Mouse (Mus musculus) brain, embryonic 14.5 days (tissue): ENCODE measurements around the gene Asb10. TPM values are rescaled to one million over a fixed set of nuclear protein-coding genes. Genes with fewer than 3 reads are reported as not detected.
"Not testable (repeated sequence)": the region's sequence is repeated elsewhere in the genome, so short reads cannot be mapped to it uniquely, and the experiment has no call there.

Source experiments
- DNase-seq: peaks from one replicate; pipeline ENCODE4 v3.0.0-alpha.2; 2011; ENCODE audit warnings: low read depth
- CTCF ChIP-seq: fragments of 200-500 bp; IDR thresholded peaks from 2 replicates; pipeline ENCODE4 v1.5.1; 2012; ENCODE audit warnings: inconsistent platforms, mild to moderate bottlenecking, moderate library complexity, borderline replicate concordance; ENCODE audit not compliant: insufficient read depth, insufficient read length; ENCODE audit errors: extremely low read depth
- POLR2A ChIP-seq: fragments of 200-500 bp; IDR thresholded peaks from 2 replicates; pipeline ENCODE4 v1.6.1; 2012; ENCODE audit warnings: mild to moderate bottlenecking, inconsistent platforms, borderline replicate concordance; ENCODE audit not compliant: poor library complexity, insufficient read depth, insufficient read length, severe bottlenecking; ENCODE audit errors: extremely low read depth
- polyA plus RNA-seq: library from polyadenylated mRNA; depleted of rRNA; stranded (reverse); fragments of >200 nt; gene quantifications from 2 replicates; pipeline ENCODE4 v1.2.3, GENCODE M21; 2012

Gene Asb10
- polyA plus RNA-seq, 1 experiment = 0.33 TPM

DNA sequence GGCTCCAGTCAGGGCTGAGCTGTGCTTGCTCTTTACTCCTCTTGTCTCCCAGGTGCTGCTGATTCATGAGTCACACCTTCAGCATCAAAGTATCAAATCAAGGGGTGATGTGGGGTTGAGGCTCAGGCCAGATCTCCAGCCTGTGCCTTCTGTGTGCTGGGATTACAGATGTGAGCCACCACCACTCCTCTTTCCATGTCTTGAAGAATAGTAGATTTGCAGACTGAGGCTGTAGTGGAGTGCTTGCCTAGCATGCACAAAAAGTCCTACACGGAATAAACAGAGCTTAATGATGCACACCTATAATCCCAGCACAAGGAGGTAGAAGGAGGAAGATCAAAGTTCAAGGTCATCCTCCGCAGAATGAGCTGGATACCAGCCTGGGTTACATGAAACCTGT, 15.9 kb upstream of the Asb10 start, which contains the start of gene 4931409K22Rik:
TSS of gene 4931409K22Rik (minus strand) at position 101 of the 400 bp plus-strand sequence.
- no peak for DNase-seq
- no peak for TF ChIP-seq POLR2A
- TF ChIP-seq CTCF = no peak

DNA sequence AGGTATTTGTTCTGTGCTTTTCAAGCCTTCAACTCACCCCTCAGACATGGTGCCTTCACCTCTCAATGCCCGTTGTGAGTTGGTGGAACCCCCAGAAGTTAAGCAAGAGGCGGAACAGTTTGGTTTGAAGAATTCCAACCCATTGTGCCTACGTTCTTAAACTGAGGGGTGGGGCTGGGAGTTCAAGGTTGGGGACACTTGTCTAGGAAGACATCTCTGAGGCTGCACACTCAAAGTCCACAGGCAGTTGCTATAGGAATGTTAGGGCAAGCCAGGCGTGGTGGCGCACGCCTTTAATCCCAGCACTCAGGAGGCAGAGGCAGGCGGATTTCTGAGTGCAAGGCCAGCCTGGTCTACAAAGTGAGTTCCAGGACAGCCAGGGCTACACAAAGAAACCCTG, 14.6 kb upstream of the Asb10 start:
- DNase-seq = not testable (repeated sequence)

DNA sequence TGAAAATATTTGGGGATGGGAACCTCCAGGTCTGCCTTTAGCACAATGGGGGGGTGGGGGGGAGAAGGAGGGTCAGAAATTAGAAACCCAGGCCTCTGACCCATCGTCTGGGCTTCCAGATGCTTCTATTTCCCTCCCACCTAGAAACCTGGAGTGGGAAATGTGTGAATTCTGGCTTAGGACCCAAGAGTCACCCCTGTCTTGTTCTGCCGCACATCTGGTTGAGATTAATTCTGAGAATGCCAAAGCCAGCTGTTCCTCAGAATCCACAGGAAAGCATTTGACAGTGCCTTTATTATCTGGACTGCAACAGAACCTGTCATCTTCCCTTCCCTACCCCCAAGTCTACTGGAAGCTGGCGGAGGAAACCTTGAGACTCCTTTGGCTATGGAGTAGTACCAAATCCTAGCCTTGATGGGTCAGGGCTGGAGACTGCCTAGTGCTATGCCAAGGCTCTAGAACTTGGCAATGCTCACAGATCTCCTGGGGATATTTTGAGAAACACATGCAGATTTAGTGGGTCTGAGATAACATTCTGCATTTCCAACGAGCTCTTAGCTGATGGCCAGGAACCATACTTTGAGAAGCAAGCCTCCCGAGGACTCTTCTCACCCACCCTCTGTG, 13.0 kb upstream of the Asb10 start:
- no peak for DNase-seq
- TF ChIP-seq POLR2A (no peak), CTCF (no peak)

DNA sequence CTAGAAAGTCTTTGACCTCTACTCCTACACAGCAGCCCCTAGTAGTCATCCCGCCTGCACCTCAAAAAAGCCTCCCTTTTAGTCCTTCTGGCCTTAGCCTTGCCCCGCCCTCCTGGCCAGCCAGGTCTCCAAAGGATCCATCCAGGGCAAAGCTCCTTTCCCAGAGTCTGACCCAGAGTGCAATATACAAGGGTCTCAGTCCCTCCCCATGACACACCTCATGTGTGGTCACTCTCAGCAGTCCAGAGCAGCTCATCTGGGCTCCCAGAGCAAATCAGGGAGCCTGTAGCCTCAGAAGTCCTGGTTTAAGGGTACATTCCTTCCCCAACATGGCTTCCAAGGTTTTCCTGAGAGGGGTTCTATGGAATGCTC, 10.5 kb upstream of the Asb10 start:
- no peak for TF ChIP-seq CTCF
- TF ChIP-seq POLR2A = no peak
- DNase-seq = no peak

DNA sequence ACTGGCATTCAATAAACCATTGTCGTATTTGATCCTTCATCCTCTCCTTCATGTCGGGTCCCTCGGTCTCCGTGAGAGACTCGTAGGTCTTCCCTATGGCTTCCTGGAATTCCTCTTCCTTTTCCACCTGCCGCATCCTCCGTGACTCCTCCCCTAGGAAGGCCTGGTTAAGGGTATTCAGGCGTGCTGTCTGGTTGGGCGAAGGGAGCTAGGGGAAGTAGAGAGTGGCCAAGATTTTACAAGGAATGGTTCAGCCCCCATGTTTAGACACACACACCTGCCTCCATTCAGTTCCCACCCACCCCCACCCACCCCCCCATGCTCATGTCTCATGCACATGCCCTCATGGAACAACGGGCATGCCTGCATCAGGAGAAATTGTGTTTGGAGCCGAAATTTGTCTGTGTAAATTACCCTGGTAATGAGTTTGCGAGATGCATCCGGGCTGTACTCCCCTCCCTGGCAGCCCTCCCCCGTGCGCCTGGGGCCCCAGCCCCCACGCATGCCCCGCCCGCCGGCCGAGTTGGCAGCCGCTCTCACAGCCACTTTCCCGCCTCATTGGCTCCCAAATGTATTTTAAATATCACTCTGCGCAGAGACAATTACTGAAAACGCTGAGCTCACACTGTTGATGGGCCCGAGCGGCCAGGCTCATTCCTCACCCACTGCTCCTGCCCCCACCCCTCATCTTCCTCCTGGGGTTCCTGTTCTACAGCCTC, 10.0 kb upstream of the Asb10 start:
- TF ChIP-seq POLR2A = no peak
- no peak for TF ChIP-seq CTCF
- DNase-seq = peak; percentile 94

DNA sequence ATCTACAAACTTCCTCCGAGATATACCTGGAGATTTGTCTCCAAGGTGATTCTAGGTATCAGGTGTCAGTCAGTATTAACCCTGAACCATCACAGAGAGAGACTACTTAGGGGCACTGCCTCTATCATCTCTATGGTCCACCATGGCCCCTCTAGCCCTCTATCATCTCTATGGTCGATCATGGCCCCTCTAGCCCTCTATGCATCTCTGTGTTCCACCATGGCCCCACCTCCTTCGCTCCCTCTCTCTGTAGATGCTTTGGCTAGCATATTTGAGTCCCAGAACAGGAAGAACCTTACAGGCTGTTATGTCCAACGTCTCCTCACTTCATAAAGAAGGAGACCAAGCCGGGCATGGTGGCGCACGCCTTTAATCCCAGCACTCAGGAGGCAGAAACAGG, 1.9 kb upstream of the Asb10 start:
- TF ChIP-seq CTCF (no peak), POLR2A (no peak)
- no peak for DNase-seq

DNA sequence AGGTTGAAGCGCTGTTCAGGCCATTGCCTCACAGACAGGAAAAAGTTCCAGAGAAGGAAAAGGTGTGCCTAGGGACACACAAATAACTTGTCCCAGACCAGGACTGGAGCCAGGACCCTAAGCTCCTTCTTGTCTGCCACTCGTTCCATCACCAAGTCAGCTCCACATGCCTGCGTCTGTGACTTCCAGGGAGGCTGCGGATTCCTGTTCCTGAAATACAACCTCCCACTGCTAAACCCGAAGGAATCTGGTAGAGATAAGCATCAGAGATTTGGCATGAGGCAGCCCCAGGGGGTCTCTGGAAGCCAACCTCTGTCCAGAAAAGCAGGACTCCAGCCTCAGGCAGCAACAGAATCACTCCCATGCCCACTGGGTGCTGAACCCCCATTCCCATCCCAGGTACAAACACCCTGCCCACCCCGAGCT, 379 bp upstream of the Asb10 start:
- TF ChIP-seq CTCF = no peak
- no peak for TF ChIP-seq POLR2A
- no peak for DNase-seq

DNA sequence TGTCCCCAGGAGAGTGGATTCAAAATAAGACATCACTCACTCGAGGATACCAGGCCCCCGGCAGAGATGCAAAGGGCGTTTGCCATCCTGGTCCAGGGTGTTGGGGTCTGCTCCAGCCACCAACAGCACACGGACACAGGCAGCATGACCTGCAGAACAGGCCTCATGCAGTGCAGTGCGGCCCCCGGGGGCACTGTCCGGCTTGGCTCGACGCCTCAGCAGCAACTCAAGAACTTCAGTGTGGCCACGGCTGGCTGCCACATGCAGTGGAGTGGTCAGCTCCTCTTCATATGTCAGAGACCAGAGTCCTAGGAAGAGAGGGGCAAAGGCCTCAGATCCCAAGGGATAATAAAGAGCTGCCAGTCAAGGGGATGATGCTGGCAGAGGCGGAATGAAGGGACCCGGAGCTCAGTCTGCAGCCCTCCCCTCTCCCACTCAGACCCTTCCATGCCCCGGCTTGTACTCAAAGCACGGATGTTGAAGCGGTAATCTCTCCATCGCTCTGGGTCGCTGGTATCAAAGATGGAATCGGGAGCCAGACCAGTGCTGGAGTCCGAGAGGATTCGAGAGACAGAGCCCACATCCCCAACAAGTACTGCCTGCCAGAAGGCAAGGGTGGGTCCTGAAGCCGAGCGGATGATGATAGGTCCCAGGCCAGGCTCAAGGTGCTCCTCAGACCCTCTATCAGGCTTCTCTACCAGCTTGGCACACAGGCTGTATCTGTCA, 1.0 kb downstream of the Asb10 start:
- DNase-seq = no peak
- no peak for TF ChIP-seq POLR2A
- no peak for TF ChIP-seq CTCF

DNA sequence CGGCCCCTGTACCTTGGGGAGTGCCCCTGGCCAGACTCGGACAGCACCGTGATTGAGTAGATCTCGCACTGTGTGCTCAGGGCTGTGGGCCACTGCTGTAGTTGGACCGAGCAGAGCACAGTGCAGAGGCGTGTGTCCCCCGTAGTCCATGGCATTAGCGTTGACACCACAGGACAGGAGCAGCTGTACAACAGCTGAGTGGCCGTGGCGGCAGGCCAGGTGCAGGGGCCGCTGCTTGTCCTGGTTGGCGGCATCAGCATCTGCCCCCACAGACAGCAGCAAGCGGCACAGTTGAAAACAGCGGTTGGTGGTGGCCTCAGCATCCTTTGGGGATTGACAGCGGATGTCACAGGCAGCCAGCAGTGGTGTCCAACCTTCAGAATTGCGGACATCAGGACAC, 3.2 kb downstream of the Asb10 start:
- DNase-seq = no peak

DNA sequence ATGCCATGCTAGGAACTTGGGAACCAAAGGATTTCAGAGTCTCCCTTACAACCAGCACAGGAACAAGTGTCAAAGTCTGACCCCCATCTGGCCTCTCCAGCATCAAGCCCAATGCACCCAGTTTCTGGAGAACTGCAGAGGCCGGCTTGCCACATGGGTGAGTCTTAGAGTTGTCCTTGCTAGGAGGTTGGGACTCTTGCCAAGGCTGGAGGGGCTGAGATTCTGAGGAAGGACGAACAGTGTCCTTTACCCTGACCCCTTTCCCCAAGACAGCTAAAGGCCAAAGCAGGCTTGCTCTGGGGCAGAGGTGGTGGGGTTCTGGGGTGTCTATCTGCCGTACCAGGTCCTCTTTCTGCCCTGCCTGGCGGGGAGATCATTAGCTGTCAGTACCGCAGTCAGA, 4.3 kb downstream of the Asb10 start:
- DNase-seq = no peak
- TF ChIP-seq POLR2A = no peak
- no peak for TF ChIP-seq CTCF

More for the DNA sequence above, 3.2 kb downstream of the Asb10 start:
- TF ChIP-seq POLR2A = no peak
- TF ChIP-seq CTCF = no peak

DNA sequence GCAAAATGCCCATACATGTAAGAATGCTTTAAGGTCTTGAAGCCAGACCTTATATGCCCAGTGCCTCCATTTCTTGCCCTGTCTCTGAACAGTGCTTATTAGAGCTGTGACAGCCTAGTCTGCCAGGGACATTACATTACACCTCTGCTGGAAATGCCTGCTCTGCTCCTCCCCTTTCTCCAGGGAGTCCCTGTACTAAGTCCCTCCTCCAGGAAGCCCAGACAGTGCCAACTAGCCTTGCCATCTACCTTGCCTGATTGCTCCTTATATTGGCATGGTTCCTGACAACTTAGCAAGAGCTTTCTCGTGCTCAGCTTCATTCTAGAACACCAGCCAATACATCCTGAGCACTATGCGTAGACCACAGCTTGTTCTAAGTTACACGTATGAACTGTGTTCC, 5.0 kb downstream of the Asb10 start:
- no peak for DNase-seq
- no peak for TF ChIP-seq POLR2A
- TF ChIP-seq CTCF = no peak

DNA sequence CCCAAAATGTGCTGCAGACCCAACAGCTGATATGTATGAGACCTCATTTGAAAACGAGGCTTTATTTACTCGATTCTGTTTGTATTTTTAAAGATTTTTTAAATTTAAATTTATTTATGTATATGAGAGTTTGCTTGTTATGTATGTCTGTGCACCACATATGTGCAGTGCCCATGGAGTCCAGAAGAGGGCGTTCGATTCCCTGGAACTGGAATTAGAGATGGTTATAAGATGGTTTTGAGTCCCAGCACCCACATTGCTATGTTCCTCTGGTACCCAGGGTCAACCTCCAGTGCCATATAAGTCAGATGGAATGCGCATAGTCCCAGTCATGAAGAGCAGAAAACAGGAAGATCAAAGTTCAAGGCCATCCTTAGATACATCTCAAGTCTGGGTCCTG, 6.5 kb downstream of the Asb10 start:
- DNase-seq = no peak
- TF ChIP-seq POLR2A = no peak
- peak; percentile 34; the same call in 1 of the 2 replicates for TF ChIP-seq CTCF

DNA sequence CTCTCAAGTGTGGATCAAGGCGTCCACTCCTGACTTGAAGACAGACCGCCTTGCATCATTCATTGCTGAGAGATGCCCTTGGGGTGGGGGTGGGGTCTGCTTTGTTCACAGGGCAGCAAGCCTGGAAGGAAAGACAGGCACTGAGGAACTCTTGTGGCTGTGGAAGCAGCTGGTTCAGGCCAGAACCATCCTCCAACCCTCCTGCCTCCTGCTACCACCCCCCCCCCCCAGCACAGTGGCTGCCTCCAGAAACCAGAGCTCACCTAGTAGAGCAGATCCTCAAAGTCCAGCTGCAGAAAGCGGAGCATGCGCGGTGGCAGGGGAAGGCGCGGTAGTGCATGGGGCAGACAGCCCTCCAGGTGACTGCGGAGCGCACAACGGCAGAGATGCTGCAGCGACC, 7.4 kb downstream of the Asb10 start:
- DNase-seq = no peak
- no peak for TF ChIP-seq CTCF
- no peak for TF ChIP-seq POLR2A

DNA sequence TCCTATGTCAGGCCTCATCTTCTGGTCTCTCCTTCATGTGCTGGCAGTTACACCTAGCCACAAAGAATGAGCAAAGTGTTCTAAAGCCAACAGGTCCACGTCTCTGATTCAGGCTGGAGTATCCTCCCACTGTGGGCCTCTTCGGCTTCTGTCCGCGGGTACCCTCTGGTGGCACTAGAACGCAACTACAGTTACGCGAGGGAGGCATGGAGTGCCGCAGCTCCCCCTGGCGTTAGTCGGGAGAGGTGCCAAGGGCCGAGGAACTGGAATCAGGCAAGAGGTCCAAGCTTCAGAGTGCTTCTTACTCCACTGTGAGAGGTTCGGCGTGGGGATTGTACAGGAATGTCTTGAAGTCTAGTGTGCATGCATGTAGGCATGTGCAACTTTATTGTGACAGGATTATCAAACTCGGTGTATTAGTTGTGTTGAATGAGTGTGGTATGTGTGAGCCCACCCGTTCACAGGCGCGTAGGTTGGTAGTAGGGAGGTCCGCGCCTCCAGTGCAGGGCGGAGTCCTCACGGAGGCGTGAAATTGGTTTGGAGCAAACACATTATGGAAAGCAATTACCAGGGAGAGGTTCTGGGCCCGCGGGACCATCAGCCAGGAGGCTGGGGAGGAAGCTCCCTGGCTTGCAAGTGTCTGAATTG, 10.6 kb downstream of the Asb10 start:
- TF ChIP-seq POLR2A = no peak
- peak; percentile 100 for TF ChIP-seq CTCF
- DNase-seq = peak; percentile 93

DNA sequence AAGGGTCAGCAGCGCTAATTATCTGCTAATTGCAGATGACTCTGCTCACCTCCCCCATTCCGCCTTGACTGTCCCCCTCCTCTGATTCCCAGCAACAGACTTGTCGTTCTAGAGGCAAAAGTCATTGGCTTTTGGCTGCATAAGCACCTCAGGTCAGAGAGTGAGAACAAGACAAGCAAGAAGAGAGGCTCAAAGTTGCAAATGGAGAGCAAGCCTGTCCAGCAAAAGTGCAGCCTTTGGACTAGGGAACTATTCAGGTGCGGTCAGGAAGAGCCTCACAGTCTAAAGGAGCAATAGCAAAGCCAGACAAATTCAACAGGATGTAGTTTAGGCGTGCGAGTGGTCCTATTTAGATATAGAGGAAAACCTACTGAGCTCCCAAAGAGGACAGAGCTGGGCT, 13.0 kb downstream of the Asb10 start:
- no peak for TF ChIP-seq CTCF
- TF ChIP-seq POLR2A = no peak
- DNase-seq = no peak
